Mouse (Mus musculus) heart, adult 8-10 months (tissue): ENCODE measurements around the gene Ilf2. TPM values are rescaled to one million over a fixed set of nuclear protein-coding genes. Genes with fewer than 3 reads are reported as not detected.

Experiments
- DNase-seq: peaks from one replicate; pipeline ENCODE4 v3.0.0; 2022; ENCODE audit warnings: low spot score
- total RNA-seq, 4 experiments: library from RNA; stranded (reverse); gene quantifications; 2 replicates each; pipeline ENCODE4 v1.2.4; 2022

Gene Ilf2
- 10 to 100 TPM; 27.6 to 30.5 (median 28.8) TPM for total RNA-seq

DNA sequence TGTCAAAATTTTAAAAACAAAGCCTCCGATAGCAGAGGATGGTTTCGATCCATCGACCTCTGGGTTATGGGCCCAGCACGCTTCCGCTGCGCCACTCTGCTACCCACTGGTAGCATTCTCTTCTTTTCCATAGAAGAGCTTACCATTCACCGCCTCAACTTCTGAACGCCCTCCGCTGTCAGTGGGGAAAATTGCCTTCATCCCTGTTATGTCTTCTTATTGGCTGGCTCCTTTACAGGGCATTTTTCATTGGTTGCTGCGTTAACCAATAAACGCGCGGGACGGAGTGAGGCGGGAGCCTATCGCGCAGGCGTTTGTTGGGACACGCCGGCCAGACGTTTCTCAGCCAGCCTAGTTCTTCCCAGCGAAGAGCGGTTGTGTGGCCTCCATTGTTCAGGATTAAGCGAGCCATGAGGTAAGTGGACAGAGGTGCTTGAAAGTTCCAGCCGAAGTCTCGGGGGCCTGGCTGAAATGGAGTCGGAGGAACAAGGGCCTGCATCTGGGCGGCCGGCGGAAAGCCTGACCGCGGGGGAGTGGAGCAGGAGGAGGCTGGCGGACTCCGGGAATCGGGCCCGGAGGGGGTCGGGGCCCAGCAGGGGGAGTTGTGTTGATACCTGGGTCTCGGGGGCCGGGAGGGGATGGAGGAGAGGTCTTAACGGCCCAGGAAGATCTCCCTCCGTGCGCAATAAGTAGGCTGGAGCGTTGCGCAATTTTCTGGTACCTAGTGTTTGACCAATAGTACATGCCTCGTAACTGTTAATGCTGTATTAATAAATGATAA, at the start of gene Ilf2:
Gene Ilf2 (plus strand): TSS at position 296 of the 781 bp plus-strand sequence.
- peak; percentile 98 for DNase-seq

DNA sequence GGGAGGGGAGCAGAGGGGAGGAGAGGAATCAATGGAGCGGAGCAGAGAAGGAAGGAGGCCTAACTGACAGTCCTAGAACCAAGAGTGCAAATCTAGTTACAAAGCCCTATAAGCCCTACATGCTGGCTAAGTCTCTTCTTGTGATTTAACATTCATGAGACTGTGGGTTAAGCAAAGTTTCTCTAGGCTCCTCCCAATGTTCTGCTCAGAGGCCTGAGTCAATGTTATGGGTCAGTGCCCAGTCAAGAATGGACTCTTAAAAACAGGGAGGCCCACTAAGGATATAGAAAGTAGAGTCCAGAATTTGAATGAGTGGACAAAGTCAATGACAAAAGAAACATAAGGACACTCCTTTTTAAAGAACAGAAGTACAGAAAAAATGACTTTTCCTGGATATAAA, 48.4 kb upstream of the Ilf2 start:
- no peak for DNase-seq

DNA sequence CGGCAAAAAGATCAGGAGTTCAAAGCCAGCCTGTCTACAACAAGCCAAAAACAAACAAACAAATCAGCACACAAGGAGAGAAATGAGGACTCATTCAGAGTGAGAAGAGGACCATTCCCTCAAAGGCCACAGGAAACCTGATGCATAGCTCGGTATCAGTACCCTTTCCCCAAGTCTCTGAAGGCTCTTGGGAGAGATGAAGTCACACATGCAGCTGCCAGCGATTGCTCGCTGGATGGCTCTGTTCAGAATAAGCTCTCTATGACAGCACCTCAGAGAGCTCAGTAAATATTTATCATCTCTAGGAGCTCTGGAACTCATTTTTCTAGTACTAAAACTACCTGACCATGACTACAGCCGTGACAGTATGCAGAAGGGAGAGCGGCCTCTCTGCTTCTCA, 47.7 kb upstream of the Ilf2 start:
- no peak for DNase-seq

DNA sequence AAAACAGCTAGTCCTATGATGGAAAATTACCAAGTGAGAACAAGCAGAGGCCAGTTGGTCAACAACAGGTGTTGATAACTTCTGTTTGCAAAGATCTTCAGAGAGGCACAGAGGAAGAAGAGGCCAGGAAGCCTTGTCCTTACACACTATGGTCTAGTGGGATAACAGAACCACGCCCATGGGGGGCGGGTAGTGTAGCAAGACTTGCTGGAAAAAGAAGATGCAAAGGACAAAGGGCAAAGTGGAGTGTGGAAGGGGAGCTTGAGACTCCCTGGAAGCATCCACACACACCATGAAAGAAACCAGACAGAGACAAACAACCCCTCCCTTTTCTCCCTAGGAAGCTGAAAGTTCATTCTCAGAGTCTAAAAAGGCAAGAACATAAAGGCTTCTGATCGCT, 46.4 kb upstream of the Ilf2 start:
- DNase-seq, result no peak

DNA sequence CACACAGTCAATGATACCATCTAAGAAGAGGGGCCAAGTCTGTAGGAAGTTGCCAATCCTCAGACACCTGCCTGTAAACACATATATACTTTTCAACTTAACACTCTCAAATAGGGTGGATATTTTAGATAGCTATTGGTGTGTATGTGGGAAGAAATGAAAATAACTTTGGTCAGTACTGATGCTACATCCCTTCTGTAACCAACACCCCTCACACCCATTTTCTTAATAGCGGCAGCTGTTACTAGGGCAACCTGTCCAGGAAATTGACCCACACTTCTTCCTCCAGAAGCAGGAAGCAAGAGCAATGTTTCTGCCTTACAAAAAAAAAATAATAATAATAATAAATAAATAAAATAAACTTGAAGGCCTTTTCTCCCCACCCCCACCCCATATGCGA, 43.6 kb upstream of the Ilf2 start:
- no peak for DNase-seq

DNA sequence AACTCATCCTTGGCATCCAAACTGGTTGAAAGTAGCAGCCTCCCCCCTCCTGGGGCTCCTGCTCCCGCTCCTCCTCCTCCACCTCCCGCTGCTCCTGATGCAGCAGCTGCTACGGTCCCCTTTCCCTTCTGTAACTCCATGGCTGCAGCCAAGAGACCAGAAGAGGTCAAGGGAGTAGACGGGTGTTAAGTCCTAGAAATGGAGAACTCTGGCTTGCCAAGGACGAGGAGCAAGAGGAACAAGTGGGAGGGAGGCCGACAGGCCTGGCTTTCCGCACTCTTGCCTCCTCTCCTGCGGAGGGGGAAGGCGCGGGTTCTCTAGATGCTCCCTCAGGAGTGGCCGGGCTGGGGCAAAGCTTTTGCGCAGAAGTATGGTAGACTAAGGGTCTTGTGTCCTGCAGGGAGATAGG, 43.1 kb upstream of the Ilf2 start:
- DNase-seq, result no peak

DNA sequence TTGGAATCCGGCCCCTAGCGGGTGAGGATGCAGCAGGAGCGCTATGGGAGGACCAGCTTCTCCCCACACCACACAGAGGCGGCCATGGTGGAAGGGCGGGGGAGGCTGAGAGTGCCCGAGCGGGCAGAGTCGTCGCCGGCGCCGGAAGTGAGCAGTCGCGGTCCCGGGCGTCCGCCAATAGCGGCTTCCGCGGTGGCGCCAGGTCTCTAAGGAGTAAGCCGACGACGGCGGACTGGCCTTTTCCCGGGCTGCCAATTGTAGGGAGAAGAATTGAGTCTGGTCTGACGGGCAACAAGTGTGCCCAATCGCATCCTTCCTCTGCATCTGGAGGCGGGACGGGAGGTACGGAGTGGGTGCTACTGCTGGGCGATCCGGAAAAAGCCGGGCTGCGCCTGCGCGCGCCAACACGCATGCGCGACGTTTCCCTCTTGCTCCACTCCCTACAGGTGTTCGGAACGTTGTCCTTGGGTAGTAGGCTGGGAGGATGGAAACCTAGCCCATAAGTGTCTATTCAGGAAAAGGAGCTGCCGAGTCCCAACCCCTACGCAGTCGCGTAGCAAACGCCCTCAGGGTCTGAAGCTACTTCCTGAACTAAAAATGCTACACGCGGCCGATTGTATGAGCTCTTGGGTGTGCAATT, 42.4 kb upstream of the Ilf2 start, which contains the start of gene Ints3:
Gene Ints3 (minus strand): TSS at position 242 of the 640 bp plus-strand sequence.
- DNase-seq, result peak; percentile 100

DNA sequence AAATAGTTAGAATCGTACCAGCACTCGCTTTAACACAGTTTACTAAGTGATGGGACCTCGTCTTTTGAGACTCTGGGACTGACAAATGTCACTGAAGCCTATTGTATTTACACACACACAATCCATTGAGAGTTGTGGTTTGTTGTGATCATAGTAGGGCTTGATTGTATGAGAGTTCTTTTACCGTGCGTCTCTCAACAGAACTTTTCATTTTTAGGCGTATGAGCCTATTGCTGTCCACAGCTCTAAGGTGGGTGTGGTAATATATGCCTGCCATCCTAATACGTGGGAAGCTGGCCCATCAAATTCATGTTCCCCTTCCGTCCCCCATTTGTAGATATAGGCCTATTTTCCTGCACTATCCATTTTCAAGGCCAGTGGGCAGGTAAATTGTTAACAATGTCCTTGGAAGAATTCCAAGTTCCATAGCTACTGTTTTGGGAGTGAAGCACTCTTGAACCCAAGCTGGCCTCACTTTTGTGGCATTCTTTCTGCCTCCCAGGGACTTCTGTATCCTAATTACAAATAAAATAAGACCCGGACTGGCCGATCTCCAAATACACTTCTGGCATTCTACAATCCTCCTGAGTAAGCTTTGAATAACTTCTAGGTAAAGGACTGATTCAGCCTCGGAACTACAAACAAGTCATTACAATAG, 41.7 kb upstream of the Ilf2 start:
- no peak for DNase-seq

DNA sequence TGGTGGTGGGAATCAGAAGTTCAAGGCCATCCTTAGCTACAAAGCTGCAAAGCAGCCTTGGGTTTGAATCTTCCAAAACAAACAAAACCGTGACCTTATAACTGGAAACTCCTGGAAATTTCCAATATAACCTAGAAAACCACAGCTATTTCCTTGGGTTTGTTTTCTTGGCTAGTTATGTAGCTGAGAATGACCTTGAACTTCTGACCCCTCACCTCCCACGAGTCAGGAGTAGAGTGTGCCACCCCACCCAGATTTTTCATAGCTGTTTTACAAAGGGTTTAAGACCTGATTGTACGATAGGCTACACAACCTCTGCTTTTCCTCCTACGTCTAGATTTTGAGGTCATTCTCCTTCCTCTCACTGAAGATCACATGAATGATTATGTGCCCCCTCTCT, 38.8 kb upstream of the Ilf2 start:
- DNase-seq, result no peak

DNA sequence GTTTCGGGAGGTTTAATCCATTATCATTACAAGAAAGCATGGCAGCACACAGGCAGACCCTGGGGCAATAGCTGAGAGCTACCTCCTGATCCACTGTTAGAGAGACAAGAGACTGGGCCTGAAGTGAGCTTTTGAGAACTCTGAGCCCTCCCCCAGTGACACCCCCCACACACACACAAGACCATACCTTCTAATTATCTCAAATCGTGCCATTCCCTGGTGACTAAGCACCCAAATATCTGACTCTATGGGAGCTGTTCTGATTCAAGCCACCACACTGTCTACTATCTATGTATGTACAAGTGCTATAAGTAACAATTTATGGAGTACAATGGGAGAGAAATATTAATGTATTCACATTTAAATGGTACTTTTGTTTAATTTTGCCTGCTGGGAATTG, 35.2 kb upstream of the Ilf2 start:
- no peak for DNase-seq

DNA sequence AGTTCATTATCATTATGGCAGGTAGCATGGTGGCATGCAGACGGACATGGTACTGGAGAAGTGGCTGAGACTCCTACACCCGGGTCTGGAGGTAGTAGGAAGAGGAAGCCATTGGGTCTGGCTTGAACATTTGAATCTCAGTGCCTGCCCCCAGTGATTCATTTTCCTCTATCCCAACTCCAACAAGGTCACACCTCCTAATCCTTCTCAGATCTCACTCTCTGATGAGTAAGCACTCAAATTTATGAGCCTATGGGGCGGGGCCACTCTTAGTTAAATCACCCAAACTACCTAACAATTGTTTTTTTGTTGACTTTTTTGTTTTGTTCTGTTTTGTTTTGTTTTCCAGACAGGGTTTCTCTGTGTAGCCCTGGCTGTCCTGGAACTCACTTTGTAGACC, 31.9 kb upstream of the Ilf2 start:
- DNase-seq, result no peak

DNA sequence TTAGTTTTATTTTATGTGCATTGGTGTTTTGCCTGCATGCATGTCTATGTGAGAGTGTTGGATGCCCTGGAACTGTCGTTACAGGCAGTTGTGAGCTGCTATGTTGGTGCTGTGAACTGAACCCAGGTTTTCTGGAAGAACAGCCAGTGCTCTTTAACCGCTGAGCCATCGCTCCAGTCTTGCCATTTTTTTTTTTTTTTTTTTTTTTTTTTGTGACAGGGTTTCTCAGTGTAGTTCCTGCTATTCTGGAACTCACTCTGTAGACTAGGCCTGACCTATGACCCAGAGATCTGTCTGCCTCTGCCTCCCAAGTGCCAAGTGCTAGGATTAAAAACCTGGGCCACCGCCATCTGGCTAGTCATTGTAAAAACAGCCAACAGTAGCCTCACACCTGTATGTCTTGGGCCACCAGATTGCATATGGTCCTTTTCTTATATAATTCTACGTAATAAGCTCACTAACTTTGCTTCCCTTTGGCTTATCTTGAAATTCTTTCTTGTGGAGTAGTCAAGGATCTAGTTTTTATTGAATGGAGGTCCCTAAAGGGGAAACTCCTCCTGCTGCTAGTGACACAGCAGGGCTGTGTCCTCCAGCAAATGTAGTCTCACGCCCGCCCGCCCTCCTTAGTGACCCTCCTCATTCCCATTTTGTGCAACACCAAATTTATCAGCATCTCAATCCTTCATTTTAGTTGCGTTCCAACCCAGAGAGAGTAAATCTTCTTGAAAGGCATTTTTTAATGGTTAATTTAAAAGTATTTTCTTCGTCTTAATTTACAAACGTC, 30.3 kb upstream of the Ilf2 start:
- no peak for DNase-seq

DNA sequence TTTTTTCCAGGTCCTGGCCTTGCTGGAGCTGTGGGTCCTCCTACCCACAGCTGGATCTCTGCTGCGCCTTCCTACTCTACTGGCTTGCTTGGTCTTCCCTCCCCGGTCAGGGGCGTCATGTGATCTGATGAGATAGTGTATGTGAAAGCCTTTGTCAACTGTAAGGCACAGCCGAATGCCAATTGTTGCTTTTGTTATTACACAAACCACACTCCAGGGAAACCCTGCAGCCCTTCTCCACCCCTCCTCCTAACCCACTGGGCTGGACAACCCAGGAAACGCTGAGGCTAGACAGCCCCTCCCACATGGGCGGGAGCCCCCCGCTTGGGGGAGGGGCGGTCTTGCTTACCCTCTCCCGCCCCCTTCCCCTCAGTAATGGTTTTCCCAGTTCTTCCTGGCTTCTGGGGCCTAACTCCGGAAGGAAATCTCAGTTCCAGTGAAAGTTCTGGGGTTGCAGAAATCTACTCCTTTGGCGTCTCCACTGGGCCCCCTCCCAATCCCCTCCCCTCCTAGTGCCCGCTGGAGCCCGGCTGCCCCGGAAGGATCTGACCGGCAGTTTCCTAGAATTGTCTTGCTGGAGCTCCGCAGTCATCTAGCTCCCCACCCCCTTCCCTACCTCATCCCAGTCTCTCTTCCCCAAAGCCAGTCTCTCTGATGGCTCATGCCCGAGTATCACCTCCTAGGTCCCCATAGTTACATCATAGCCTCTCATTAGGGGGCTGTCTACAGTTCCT, 29.4 kb upstream of the Ilf2 start:
- peak; percentile 95 for DNase-seq

DNA sequence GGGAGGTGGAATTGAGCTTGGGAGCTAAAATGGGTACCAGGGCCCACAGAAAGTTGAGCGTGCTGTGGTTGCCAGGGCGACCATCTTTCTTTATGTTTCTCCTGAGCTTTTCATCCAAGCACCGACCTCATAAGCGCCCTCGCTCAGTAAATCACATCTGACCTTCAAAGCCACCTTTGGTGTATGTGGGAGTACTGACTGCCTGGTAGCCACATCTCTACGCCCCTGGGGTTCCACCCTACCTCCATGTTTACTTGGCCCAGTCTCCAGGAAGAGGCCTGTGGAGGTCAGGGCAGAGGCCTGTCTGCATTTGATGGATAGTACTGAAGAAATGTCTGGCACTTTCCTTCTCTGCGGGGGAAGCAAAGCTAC, 28.8 kb upstream of the Ilf2 start:
- peak; percentile 38 for DNase-seq

DNA sequence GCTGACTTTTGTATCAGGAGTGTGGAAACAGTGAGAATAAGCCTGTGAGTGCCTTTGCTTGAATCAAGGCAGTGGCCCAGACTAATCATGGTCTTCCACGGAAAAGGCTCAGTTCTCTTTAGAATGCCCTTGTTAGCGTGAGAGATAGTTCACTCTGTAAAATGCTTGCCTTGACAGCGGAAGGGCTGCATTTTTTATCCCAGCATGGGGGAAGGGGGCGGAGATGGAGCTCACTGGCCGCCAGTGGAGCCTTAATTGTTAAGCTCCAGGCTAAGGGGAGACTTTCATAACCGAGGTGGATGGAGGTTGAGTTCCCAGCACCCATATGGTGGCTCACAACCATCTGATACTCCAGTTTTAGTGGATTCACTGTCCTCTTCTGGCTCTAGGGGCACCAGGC, 27.3 kb upstream of the Ilf2 start:
- DNase-seq, result no peak

DNA sequence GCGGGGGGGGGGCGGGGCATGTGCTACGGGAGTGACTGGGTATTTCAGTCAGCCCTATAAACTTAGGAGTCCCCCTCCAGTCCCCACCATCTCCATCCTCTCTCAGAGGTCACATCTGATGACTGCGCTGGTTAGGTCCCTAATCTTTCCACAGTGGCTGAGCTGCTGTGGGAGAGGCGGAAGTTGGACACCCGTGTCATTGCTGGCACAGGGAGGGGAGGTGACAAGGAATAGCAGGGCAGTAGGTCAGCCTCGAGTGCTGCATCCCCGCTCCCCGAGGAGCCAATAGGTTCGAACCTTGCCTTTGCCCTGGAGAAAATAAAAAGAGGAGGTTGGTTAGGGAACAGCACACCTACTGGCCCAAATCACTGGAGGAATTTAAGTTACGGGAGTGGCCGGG, 25.1 kb upstream of the Ilf2 start:
- no peak for DNase-seq

DNA sequence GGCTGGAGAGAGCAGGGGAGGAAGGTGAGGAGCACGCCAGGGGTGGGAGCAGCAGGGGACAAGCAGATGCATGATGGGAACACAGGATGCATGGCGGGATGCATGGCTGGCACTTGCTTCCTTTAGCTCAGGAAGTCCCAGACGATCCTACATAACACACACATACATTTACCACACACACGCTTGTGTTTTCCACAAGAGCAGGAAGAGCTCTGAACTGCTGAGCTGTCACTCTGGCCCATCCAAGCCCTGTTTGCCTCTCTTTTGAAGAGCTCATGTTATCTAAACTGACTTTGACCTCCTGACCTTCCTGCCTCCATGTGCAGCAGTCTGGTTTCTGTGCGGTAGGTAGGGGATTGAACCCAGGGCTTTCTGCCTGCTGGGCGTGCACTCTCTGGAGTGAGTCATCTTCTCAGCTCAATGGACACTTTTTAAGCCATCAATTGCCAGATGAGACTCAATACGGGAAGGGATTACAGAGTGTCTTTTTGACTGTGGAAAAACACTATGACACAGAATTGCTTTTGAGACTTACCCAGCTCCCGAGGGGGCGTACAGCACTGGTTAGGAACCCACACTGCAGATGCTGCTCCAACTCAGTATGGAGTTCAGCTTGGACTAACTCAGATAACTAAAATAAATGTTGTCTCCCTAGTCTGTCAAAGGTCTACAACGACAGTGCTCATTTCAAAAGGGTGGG, 24.4 kb upstream of the Ilf2 start:
- no peak for DNase-seq

DNA sequence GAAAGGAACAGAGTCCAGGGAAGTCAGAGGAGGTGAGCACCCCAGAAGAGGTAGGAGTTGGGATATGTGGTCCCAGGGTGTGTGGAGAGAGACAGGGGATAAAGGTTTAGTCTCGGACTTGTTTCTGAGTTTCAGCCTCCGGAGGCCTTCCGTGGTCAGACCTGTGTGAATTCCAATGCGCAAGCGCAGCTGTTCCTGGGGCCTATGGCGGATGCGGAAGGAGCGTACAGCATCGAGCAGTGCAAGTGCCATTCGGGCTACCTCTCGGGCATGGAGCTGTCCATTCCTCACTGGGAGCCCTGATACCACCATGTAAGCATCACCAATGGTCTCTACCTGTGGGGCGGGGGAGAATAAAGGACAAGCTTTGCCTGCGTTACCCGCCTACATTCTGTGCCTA, 21.0 kb upstream of the Ilf2 start:
- DNase-seq, result no peak

DNA sequence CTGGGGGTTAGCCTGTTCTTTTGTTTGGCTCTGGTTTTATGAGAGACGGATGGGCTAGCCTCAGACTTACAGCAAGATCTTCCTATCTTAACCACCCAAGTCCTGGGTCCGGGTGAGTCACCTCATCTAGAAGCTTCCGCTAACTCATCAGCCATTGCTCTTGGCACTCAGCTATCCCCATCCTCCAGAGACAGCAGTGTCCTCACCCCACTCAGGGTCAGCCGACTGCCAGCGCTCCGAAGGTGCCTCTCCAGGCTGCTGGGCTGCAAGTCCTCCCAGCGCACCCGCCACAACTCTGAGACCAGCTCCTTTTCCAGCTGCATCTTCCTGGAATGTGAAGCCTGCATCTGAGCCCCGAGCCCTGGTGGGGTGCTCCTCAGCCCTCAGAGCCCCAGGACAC, 16.2 kb upstream of the Ilf2 start:
- no peak for DNase-seq

DNA sequence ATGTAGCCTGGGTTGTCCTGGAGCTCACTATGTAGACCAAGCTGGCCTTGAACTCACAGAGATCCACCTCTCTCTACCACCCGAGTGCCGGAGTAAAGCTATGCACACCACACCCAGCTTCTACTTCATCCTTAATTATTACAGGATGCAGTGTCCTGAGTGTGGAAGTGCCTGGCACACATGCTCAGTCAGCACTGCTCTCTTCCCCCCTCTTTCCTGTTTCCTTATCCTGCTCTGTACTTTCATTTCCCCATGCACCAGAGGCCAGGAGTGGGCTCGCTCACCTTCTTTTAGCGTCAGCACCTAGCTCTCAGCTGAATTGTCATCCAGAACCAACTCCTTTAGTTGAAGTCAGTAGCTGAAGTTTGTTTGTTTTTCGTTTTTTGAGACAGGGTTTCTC, 15.6 kb upstream of the Ilf2 start:
- DNase-seq, result no peak

DNA sequence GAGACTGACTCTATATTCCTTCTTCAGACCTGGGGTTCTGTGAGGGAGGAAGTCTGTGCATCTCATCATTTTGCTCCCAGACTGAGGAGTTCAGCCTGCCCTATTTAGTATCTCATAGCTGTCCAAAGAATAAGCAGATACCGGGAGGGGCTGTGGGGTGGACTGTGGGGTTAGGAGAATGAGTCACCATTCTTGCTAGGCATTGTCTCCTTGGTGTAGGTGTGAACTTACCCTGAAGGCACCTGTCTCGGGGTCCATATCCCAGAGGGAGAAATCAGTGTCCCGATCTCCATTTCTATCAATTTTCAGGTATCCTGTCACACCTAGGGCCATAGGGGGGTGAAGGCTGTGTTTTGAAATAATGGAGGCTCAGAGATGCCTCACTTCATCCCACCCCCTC, 14.0 kb upstream of the Ilf2 start:
- DNase-seq, result no peak
